Mouse (Mus musculus) lung, adult 2 months (tissue): Measurements from ENCODE around the gene Timp2.

Experiments
- CTCF ChIP-seq: fragments of 200-500 bp; IDR thresholded peaks from 2 replicates; pipeline ENCODE4 v1.5.1; 2011; ENCODE audit warnings: mild to moderate bottlenecking, low read length, control low read depth; ENCODE audit not compliant: insufficient read depth
- POLR2A ChIP-seq: fragments of 200-500 bp; IDR thresholded peaks from 2 replicates; pipeline ENCODE4 v1.6.1; 2011; ENCODE audit warnings: low read depth, mild to moderate bottlenecking, control low read depth, low read length, borderline replicate concordance; ENCODE audit errors: extremely low read depth

DNA sequence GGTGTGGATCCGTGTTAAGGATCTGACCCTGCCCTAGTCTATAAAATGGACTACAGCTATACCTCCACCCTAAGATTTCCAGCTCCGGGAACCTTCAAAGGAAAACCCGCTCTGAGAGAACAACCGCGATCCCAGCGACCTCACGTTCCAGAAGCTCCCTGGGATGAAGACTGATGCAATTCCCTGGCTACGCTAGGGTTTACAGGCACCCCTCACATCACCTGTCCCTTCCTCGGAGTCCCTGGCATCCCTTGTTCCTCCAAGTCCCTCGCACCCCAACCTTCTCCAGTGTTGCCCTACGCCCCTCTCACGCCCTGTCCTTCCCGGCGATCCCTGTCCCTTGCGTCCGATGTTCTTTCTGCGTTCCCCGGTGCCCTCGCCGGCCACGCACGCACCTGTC lies 66.0 kb downstream of the Timp2 start:
- TF ChIP-seq CTCF (no peak), POLR2A (no peak)
